Mouse (Mus musculus): ENCODE data around the gene Slc12a4. TPM values are rescaled to one million over a fixed set of nuclear protein-coding genes. Genes with fewer than 3 reads are reported as not detected.
"Not testable (repeated sequence)": the region's sequence is repeated elsewhere in the genome, so short reads cannot be mapped to it uniquely, and the experiment has no call there.

Gene Slc12a4
- polyA plus RNA-seq (2016; fragmentation: Nextera tagmentation; extraction: Ambion mirVana): 16.9 and 18.7 TPM in 2 replicates

- peak; percentile 80 for DNase-seq (ENCODE audit: low spot score)
- Histone ChIP-seq H3K27me3 (ENCODE audit: low read depth, poor library complexity, severe bottlenecking) (peaks cover 50% of the 10 kb centered on the region), H3K4me1 (peaks cover 31% of the 10 kb centered on the region), H3K4me3 (peak within 1 kb of the TSS; percentile 76), H3K27ac (replicated peaks) (peak within 1 kb of the TSS; percentile 85), H3K36me3 (no peaks in the 10 kb centered on the region), H3K9me3 (replicated peaks) (no peaks in the 10 kb centered on the region)
- WGBS: under 1% methylated on average over 47 of the region's 47 CpGs
Measured at GRCm38 (mm10) chr8:105965905-105966341, at the start of gene Slc12a4. Slc12a4 (minus strand) TSS chr8:105966097.

GRCm38 (mm10) chr8:106012203-106012602 is 46.3 kb upstream of the Slc12a4 start:
- not testable (repeated sequence) for H3K9me3 ChIP-seq (replicated peaks); H3K27me3 ChIP-seq (ENCODE audit: low read depth, poor library complexity, severe bottlenecking); H3K27ac ChIP-seq (replicated peaks); DNase-seq (ENCODE audit: low spot score)
- 84% methylated on average over 8 of the region's 8 CpGs for WGBS
- H3K4me1 ChIP-seq: peaks cover 20% of the 10 kb centered on the region
- peaks cover 37% of the 10 kb centered on the region for H3K36me3 ChIP-seq
- H3K4me3 ChIP-seq: peak overlapping the region; percentile 85

DNA sequence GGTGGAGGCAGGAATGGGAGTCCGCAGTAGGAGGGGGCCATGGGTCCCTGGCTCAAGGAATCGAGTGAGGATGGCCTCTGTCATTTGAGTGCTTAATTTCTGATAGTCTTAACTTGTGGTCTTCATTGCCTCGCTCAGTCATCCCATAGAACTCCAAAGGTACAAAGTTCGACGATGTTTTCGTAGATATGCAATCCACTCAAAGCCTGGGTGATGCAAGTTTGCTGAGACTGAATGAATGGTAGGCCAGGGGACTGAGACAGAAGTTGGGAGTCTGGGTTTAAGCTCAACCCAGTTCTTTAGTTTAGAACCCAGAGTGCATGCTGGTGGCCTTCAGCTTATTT is 45.7 kb upstream of the Slc12a4 start, which contains the start of gene Ddx28:
Ddx28 (minus strand) TSS at position 240 of the 344 bp plus-strand sequence.
- peak within 1 kb of the TSS; percentile 90 for H3K27ac ChIP-seq (replicated peaks)
- no peak for DNase-seq (ENCODE audit: low spot score)
- WGBS: 2% methylated on average over 6 of the region's 6 CpGs

DNA sequence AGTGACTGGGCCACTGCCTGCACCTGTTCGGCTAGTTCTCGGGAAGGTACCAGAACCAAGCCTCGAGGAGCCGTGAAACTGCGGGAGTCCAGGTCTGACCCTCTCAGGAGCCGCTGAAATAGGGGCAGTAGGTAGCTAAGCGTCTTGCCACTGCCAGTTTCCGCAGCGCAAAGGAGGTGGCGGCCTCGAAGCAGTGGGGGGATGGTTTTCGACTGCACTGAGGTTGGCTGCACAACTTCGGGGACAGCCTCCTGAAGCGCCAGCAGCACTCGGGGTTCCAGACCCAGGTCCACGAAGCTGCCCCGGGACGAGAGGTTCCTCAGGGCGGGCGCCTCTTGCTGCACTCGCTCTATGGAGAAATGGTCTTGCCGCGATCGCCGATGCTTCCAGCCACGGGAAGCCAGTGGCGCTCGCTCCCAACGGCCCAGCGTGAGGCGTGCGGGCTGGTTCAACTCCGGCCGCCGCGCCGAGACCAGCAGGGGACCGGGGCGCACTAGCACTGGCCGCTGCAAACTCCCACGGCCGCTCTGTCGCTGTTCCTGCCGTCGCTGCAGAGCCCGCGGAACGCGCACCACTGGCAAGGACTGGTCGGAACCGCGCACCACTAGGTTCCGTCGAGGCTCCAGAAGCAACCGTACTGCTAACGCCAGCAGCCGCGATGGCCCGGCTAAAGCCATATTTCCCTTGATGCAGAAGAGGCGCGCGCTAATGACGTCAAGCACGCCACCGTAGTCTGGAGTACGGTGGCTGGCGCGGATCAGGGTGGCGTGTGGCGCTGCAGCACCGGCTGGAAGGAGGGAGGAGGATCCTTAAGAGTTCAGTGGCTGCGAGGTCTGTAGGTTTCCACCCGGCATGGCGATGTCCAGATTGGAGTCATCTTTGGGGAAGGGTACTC is 45.1 kb upstream of the Slc12a4 start:
- H3K27me3 ChIP-seq (ENCODE audit: low read depth, poor library complexity, severe bottlenecking): no peaks in the 10 kb centered on the region
- 2% methylated on average over 74 of the region's 74 CpGs for WGBS
- peak overlapping the region; percentile 85 for H3K4me3 ChIP-seq
- H3K9me3 ChIP-seq (replicated peaks): no peaks in the 10 kb centered on the region
- H3K4me1 ChIP-seq: peaks cover 20% of the 10 kb centered on the region
- H3K27ac ChIP-seq (replicated peaks): peak overlapping the region; percentile 90
- peaks cover 27% of the 10 kb centered on the region for H3K36me3 ChIP-seq
- DNase-seq (ENCODE audit: low spot score): peak; percentile 94

More for the DNA sequence above, 45.7 kb upstream of the Slc12a4 start, which contains the start of gene Ddx28:
- H3K9me3 ChIP-seq (replicated peaks): no peaks in the 10 kb centered on the region
- H3K27me3 ChIP-seq (ENCODE audit: low read depth, poor library complexity, severe bottlenecking): no peaks in the 10 kb centered on the region
- H3K4me3 ChIP-seq: peak within 1 kb of the TSS; percentile 85
- peaks cover 32% of the 10 kb centered on the region for H3K36me3 ChIP-seq
- peaks cover 20% of the 10 kb centered on the region for H3K4me1 ChIP-seq

GRCm38 (mm10) chr8:106007891-106008290 is 42.0 kb upstream of the Slc12a4 start:
- Histone ChIP-seq H3K36me3 (peaks cover 16% of the 10 kb centered on the region), H3K4me1 (peaks cover 20% of the 10 kb centered on the region)
- not testable (repeated sequence) for H3K9me3 ChIP-seq (replicated peaks); H3K27me3 ChIP-seq (ENCODE audit: low read depth, poor library complexity, severe bottlenecking); DNase-seq (ENCODE audit: low spot score); H3K4me3 ChIP-seq; H3K27ac ChIP-seq (replicated peaks)
- WGBS: 66% methylated on average over 3 of the region's 3 CpGs

- Histone ChIP-seq H3K4me3 (no peak overlapping the region), H3K27ac (replicated peaks) (no peak overlapping the region), H3K9me3 (replicated peaks) (no peaks in the 10 kb centered on the region), H3K4me1 (peaks cover 19% of the 10 kb centered on the region), H3K36me3 (peaks cover 16% of the 10 kb centered on the region), H3K27me3 (ENCODE audit: low read depth, poor library complexity, severe bottlenecking) (no peaks in the 10 kb centered on the region)
- DNase-seq (ENCODE audit: low spot score): no peak
- 85% methylated on average over 3 of the region's 3 CpGs for WGBS
Measured at GRCm38 (mm10) chr8:106007135-106007534, 41.2 kb upstream of the Slc12a4 start.

DNA sequence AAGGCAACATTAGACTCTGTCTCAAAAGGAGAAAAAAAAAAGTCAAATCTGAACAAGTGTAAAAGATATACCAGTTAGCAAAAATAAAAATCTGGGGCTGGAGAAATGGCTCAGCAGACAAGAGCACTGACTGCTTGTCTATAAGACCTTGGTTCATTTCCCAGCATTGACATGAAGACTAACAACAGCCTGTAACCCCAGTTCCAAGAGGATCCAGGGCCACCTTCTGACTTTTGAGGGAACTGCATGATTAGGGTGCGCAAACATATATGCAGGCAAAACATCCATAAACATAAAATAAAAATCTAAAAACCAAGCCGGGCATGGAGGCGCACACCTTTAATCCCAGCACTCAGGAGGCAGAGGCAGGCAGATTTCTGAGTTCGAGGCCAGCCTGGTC is 40.5 kb upstream of the Slc12a4 start:
- DNase-seq (ENCODE audit: low spot score): no peak
- no peaks in the 10 kb centered on the region for H3K9me3 ChIP-seq (replicated peaks)
- WGBS: 89% methylated on average over 4 of the region's 4 CpGs

DNA sequence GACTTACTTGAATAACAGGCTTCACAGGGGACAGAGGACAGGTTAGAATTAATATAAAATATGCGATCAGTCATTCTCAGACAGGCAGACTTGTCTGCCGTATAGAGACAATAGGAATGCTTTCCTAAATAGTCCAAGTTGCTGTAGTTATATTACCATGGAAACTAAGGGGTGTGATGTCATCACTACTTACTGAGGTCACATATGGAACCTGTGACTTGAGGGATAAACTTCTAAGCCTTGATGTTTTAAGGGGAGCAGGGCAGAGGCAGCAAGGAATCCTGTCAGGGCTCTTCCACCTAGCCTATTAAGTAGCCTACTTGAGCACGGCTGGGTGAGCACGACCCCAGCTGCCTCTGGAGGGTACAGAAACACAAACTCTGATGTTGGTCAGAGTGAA is 40.0 kb upstream of the Slc12a4 start, which contains the start of gene Dpep2nb:
Dpep2nb (minus strand) TSS at position 101 of the 400 bp plus-strand sequence.
- DNase-seq (ENCODE audit: low spot score): no peak
- Histone ChIP-seq H3K27me3 (ENCODE audit: low read depth, poor library complexity, severe bottlenecking) (no peaks in the 10 kb centered on the region), H3K9me3 (replicated peaks) (no peaks in the 10 kb centered on the region), H3K27ac (replicated peaks) (no peak within 1 kb of the TSS), H3K4me1 (peaks cover 12% of the 10 kb centered on the region), H3K36me3 (peaks cover 16% of the 10 kb centered on the region), H3K4me3 (no peak within 1 kb of the TSS)
- 85% methylated on average over 4 of the region's 4 CpGs for WGBS

More for the DNA sequence above, 40.5 kb upstream of the Slc12a4 start:
- Histone ChIP-seq H3K27me3 (ENCODE audit: low read depth, poor library complexity, severe bottlenecking) (no peaks in the 10 kb centered on the region), H3K36me3 (peaks cover 16% of the 10 kb centered on the region), H3K4me3 (no peak overlapping the region), H3K4me1 (peaks cover 13% of the 10 kb centered on the region), H3K27ac (replicated peaks) (no peak overlapping the region)

- no peak overlapping the region for H3K4me3 ChIP-seq
- peaks cover under 1% of the 10 kb centered on the region for H3K4me1 ChIP-seq
- H3K27ac ChIP-seq (replicated peaks): no peak overlapping the region
- no peak for DNase-seq (ENCODE audit: low spot score)
- WGBS: 81% methylated on average over 8 of the region's 8 CpGs
- H3K9me3 ChIP-seq (replicated peaks): no peaks in the 10 kb centered on the region
- H3K27me3 ChIP-seq (ENCODE audit: low read depth, poor library complexity, severe bottlenecking): no peaks in the 10 kb centered on the region
- peaks cover 11% of the 10 kb centered on the region for H3K36me3 ChIP-seq
Measured at GRCm38 (mm10) chr8:106004538-106005207, 38.8 kb upstream of the Slc12a4 start.

DNA sequence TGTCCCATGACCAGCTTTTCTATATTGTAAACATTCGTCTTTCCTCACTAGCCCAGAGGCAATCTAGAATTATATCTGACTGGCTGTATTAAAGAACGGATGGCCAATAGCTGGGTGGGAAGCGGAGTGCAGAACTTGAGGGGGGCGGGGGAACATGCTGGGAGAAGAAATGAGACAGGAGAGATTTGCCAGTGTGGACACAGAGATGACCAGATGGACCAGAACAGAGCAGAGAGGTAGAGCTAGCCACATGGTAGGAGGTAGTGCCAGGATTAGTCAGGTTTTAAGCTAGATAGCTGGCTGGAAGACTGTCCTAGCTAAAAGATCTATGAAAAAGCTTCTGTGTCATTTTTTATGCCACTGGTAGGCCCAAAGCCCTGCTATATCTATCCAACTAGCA is 36.0 kb upstream of the Slc12a4 start:
- no peak for DNase-seq (ENCODE audit: low spot score)

GRCm38 (mm10) chr8:105998971-105999370 is 33.1 kb upstream of the Slc12a4 start:
- no peaks in the 10 kb centered on the region for H3K27me3 ChIP-seq (ENCODE audit: low read depth, poor library complexity, severe bottlenecking)
- no peak for DNase-seq (ENCODE audit: low spot score)
- no peaks in the 10 kb centered on the region for H3K4me1 ChIP-seq
- WGBS: 85% methylated on average over 2 of the region's 2 CpGs
- H3K27ac ChIP-seq (replicated peaks): no peak overlapping the region
- H3K4me3 ChIP-seq: no peak overlapping the region
- no peaks in the 10 kb centered on the region for H3K9me3 ChIP-seq (replicated peaks)
- H3K36me3 ChIP-seq: no peaks in the 10 kb centered on the region

More for the DNA sequence above, 36.0 kb upstream of the Slc12a4 start:
- no peaks in the 10 kb centered on the region for H3K27me3 ChIP-seq (ENCODE audit: low read depth, poor library complexity, severe bottlenecking)
- no peak overlapping the region for H3K4me3 ChIP-seq
- no peak overlapping the region for H3K27ac ChIP-seq (replicated peaks)
- no peaks in the 10 kb centered on the region for H3K9me3 ChIP-seq (replicated peaks)
- H3K36me3 ChIP-seq: no peaks in the 10 kb centered on the region
- WGBS: 89% methylated on average over 4 of the region's 4 CpGs
- no peaks in the 10 kb centered on the region for H3K4me1 ChIP-seq

DNA sequence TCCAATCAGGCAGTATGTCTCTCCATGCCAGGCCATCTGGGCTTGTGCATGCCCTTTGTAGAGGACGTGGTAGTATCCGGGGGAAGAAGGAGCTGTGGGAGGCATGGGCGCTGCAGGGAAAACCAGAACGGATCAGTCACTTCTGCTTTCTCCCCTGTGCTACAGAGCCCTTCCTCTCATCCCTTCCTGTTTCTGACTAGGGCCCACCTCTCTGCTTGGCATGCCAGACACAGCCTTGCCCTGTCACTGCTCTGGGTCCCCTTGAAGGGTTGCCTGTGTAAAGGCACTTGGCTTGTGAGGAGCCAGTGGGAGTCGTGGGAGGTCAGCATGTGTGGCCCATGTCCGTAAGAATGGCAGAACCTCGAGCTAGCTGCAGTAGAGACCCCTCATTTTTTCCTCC is 30.5 kb upstream of the Slc12a4 start:
- Histone ChIP-seq H3K9me3 (replicated peaks) (no peaks in the 10 kb centered on the region), H3K4me3 (no peak overlapping the region), H3K27ac (replicated peaks) (no peak overlapping the region), H3K27me3 (ENCODE audit: low read depth, poor library complexity, severe bottlenecking) (no peaks in the 10 kb centered on the region), H3K4me1 (no peaks in the 10 kb centered on the region), H3K36me3 (no peaks in the 10 kb centered on the region)
- WGBS: 76% methylated on average over 7 of the region's 7 CpGs
- DNase-seq (ENCODE audit: low spot score): no peak
